Mouse (Mus musculus) limb, embryonic 14.5 days (tissue): ENCODE data around the gene Ski. TPM values are rescaled to one million over a fixed set of nuclear protein-coding genes. Genes with fewer than 3 reads are reported as not detected.

Source experiments
- ATAC-seq: fragments of 200-750 bp; cut with Nextera tagmentation; 2 replicates; pipeline ENCODE4 v1.8.0; 2017; ENCODE audit warnings: low read depth, moderate number of reproducible peaks, moderate TSS enrichment; ENCODE audit not compliant: low FRiP score
- DNase-seq: peaks from one replicate; pipeline ENCODE4 v3.0.0-alpha.2; 2015; ENCODE audit warnings: low spot score
- H3K27ac ChIP-seq: fragments of 300-500 bp; sonication (generic); replicated peaks from 2 replicates; pipeline ENCODE4 v1.5.1; 2014; ENCODE audit warnings: low read depth, mild to moderate bottlenecking, low read length, moderate library complexity, mixed read lengths
- H3K27me3 ChIP-seq: fragments of 300-500 bp; sonication (generic); 2 replicates; pipeline ENCODE4 v1.6.1; 2014; ENCODE audit warnings: low read length, mixed read lengths; ENCODE audit not compliant: control insufficient read depth, insufficient read depth
- H3K36me3 ChIP-seq: fragments of 300-500 bp; sonication (generic); 2 replicates; pipeline ENCODE4 v1.6.1; 2014; ENCODE audit warnings: mild to moderate bottlenecking, low read length, moderate library complexity, mixed read lengths; ENCODE audit not compliant: control insufficient read depth, insufficient read depth
- H3K4me1 ChIP-seq: fragments of 300-500 bp; sonication (generic); 2 replicates; pipeline ENCODE4 v1.6.1; 2014; ENCODE audit warnings: antibody characterized with exemption, low read length, mixed read lengths; ENCODE audit not compliant: control insufficient read depth, insufficient read depth
- H3K4me2 ChIP-seq: fragments of 300-500 bp; sonication (generic); replicated peaks from 2 replicates; pipeline ENCODE4 v1.6.1; 2014; ENCODE audit warnings: low read depth, mild to moderate bottlenecking, low read length, moderate library complexity; ENCODE audit not compliant: severe bottlenecking
- H3K4me3 ChIP-seq: fragments of 300-500 bp; sonication (generic); replicated peaks from 2 replicates; pipeline ENCODE4 v1.5.1; 2014; ENCODE audit warnings: low read length
- H3K9ac ChIP-seq: fragments of 300-500 bp; sonication (generic); 2 replicates; pipeline ENCODE4 v1.6.1; 2014; ENCODE audit warnings: mild to moderate bottlenecking, low read depth, low read length, moderate library complexity; ENCODE audit not compliant: severe bottlenecking
- H3K9me3 ChIP-seq: fragments of 300-500 bp; sonication (generic); 2 replicates; pipeline ENCODE4 v1.6.1; 2016; ENCODE audit warnings: low read length; ENCODE audit not compliant: control insufficient read depth
- POLR2A ChIP-seq: fragments of 200-500 bp; IDR thresholded peaks from 2 replicates; pipeline ENCODE4 v1.8.0; 2012; ENCODE audit warnings: inconsistent platforms, mild to moderate bottlenecking, moderate library complexity, borderline replicate concordance; ENCODE audit not compliant: insufficient read depth, insufficient read length; ENCODE audit errors: extremely low read depth
- WGBS: fragments of 180-500 bp; shearing (Covaris S2); extraction: QIAGEN DNeasy Blood & Tissue Kit; methylation state at CpG from one replicate; pipeline ENCODE4 v1.1.7; 2014; 5-methylcytosine and 5-hydroxymethylcytosine counted together
- polyA plus RNA-seq, 2 experiments: library from polyadenylated mRNA; depleted of rRNA in 1 of 2; stranded (reverse) in 1 of 2; unstranded in 1 of 2; fragments of >200 nt; fragmentation: Nextera tagmentation in 1 of 2; extraction: Ambion mirVana in 1 of 2; gene quantifications; 2 replicates each; pipeline versions ENCODE4 v1.2.1 to v1.2.3; 2012 to 2014

Gene Ski
- polyA plus RNA-seq, 2 experiments: 44.0 to 88.7 TPM

DNA sequence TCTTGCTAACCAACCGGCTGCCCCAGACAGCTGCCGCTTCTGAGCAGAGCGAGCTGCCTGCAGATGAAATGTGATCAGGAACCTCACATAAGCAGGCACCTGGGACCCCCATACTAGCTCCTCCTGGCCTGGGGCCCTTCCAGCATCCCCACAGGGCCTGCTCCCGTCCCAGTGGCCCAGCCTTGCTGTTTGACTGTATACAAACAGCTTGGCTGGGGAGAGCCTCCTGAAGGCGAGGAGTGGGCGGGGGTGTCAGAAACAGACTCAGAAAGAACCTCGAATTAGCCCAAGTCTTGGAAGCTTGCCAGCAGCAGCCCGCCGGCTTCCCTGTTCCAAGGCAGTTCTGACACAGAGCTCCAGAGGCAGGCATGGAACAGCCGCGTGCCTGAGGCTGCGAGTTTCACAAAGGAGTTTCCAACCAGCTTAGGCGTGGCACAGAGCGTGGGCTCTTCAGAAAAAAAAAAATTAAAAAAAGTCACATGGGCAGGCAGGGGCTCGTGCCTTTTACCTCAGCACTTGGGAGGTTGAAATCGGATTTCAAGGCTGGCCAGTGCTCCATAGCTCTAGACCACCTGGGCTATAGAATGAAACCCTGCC, 99.8 kb downstream of the Ski start:
- peak overlapping the region; percentile 9; the same call in 1 of the 2 replicates for H3K4me2 ChIP-seq
- no peak overlapping the region for H3K4me3 ChIP-seq
- TF ChIP-seq POLR2A: 0 out of 2 replicates have a peak, but pooled peaks have one; percentile 37
- 4% methylated on average over 16 of the region's 16 CpGs for WGBS
- H3K27ac ChIP-seq: peak overlapping the region; percentile 86
- H3K4me1 ChIP-seq: peaks cover 53% of the 10 kb centered on the region
- H3K9me3 ChIP-seq: 0 out of 2 replicates have a peak, but pooled peaks cover 2% of the 10 kb centered on the region
- H3K9ac ChIP-seq: peak overlapping the region; percentile 29; the same call in 1 of the 2 replicates
- H3K36me3 ChIP-seq: no peaks in the 10 kb centered on the region
- ATAC-seq: peak; percentile 84
- DNase-seq: peak; percentile 89
- no peaks in the 10 kb centered on the region for H3K27me3 ChIP-seq

GRCm38 (mm10) chr4:155121915-155122443, 100.4 kb downstream of the Ski start:
- Histone ChIP-seq H3K4me1 (peaks cover 53% of the 10 kb centered on the region), H3K9ac (0 out of 2 replicates have a peak overlapping the region, but pooled peaks have one; percentile 29)

DNA sequence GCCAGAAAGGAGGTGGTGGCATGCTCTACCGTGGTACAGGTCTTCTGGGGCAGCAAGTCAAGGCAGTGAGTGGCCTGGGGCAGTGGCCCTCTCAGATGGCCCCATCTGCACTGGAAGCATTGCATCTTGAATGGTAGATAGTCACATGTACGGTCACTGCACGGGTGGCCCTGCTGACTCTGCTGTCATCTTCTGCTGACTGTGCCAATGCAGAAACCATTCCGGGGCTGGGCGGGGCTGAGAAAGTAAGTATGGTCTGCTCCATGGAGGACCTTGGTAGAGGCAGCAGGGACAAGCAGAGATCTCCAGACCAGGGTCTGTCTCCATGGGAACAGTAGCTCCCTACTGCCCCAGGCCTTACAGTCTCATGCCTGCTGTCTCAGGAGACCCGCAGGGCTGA, 101.2 kb downstream of the Ski start:
- no peak for TF ChIP-seq POLR2A
- H3K4me2 ChIP-seq: no peak overlapping the region
- WGBS: 89% methylated on average over 6 of the region's 6 CpGs
- no peak overlapping the region for H3K9ac ChIP-seq
- peaks cover 48% of the 10 kb centered on the region for H3K4me1 ChIP-seq
- no peaks in the 10 kb centered on the region for H3K36me3 ChIP-seq
- no peak for ATAC-seq
- H3K27me3 ChIP-seq: no peaks in the 10 kb centered on the region
- H3K9me3 ChIP-seq: 0 out of 2 replicates have a peak, but pooled peaks cover 5% of the 10 kb centered on the region
- peak overlapping the region; percentile 52 for H3K27ac ChIP-seq
- no peak for DNase-seq
- no peak overlapping the region for H3K4me3 ChIP-seq

More at GRCm38 (mm10) chr4:155121915-155122443, 100.4 kb downstream of the Ski start:
- Histone ChIP-seq H3K9me3 (0 out of 2 replicates have a peak, but pooled peaks cover 5% of the 10 kb centered on the region), H3K4me2 (peak overlapping the region; percentile 9; the same call in 1 of the 2 replicates), H3K36me3 (no peaks in the 10 kb centered on the region), H3K4me3 (no peak overlapping the region), H3K27me3 (no peaks in the 10 kb centered on the region), H3K27ac (peak overlapping the region; percentile 86)
- ATAC-seq: no peak
- no peak for DNase-seq
- 67% methylated on average over 6 of the region's 6 CpGs for WGBS
- TF ChIP-seq POLR2A: no peak

DNA sequence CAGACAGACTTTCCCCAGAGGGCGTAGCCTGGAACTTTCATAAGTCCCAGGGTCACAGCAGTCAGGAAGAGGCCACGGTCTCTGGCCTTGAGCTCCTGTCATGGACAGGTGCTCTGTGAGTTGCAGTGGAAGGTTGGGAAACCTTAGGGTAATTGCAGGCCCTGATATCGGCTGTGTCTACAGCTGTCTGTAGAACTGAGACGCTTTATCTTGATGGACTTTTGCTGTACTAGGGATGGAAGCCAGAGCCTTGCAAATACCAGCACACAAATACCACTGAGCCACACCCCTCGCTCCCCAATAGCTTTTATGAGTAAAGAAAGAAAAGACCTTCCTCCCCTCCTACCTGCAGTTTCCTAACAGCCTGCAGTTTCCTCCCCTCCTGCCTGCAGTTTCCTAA, 101.8 kb downstream of the Ski start:
- Histone ChIP-seq H3K9ac (no peak overlapping the region), H3K9me3 (0 out of 2 replicates have a peak, but pooled peaks cover 5% of the 10 kb centered on the region), H3K4me1 (peaks cover 48% of the 10 kb centered on the region), H3K36me3 (no peaks in the 10 kb centered on the region), H3K4me2 (no peak overlapping the region), H3K4me3 (no peak overlapping the region), H3K27ac (peak overlapping the region; percentile 15), H3K27me3 (no peaks in the 10 kb centered on the region)
- ATAC-seq: no peak
- no peak for DNase-seq
- 46% methylated on average over 5 of the region's 5 CpGs for WGBS
- TF ChIP-seq POLR2A: no peak

DNA sequence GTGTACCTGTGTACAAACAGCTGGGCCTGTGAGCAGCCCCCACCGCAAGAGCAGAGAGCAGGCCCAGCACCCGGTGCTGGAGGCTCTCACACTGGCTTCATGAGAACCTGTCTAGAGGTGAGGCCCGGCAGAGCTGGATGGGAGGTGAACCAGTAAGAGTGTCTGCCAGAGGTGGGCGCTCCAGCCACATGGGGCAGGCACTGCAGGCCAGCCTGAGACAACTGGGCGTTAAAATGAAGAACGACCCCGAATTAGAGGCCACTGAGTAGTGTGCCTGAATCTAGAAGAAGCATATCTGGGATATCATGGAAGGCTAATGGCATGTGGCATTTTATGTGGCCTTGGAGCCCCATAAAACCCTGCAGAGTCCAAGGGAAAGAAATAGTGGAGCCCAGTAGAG, 102.4 kb downstream of the Ski start:
- peak overlapping the region; percentile 15; the same call in 1 of the 2 replicates for H3K27ac ChIP-seq
- peaks cover 47% of the 10 kb centered on the region for H3K4me1 ChIP-seq
- ATAC-seq (no peak), DNase-seq (no peak)
- no peak overlapping the region for H3K9ac ChIP-seq
- H3K36me3 ChIP-seq: no peaks in the 10 kb centered on the region
- H3K27me3 ChIP-seq: no peaks in the 10 kb centered on the region
- 72% methylated on average over 7 of the region's 7 CpGs for WGBS
- no peak for TF ChIP-seq POLR2A
- no peak overlapping the region for H3K4me3 ChIP-seq
- no peak overlapping the region for H3K4me2 ChIP-seq
- 0 out of 2 replicates have a peak, but pooled peaks cover 5% of the 10 kb centered on the region for H3K9me3 ChIP-seq
